Mouse (Mus musculus): Measurements from ENCODE around the gene Cdh23. TPM values are rescaled to one million over a fixed set of nuclear protein-coding genes. Genes with fewer than 3 reads are reported as not detected.
A peak's percentile ranks its signal among the peaks of the same experiment; 100 is the strongest.

Cdh23 gene
- polyA plus RNA-seq, 1 experiment: 2.1 TPM

GRCm38 (mm10) chr10:60285676-60286372 is 410.5 kb downstream of the Cdh23 start:
- DNase-seq (ENCODE audit: low read depth): no peak

GRCm38 (mm10) chr10:60285183-60285582 is 411.1 kb downstream of the Cdh23 start:
- no peak for DNase-seq (ENCODE audit: low read depth)

GRCm38 (mm10) chr10:60284676-60285111 is 411.6 kb downstream of the Cdh23 start:
- no peak for DNase-seq (ENCODE audit: low read depth)

GRCm38 (mm10) chr10:60284248-60284647 is 412.0 kb downstream of the Cdh23 start:
- DNase-seq (ENCODE audit: low read depth): no peak

- peak; percentile 97 for DNase-seq (ENCODE audit: low read depth)
These were observed 413.9 kb downstream of the Cdh23 start for GRCm38 (mm10) chr10:60282116-60283014.

GRCm38 (mm10) chr10:60281571-60282050 is 414.7 kb downstream of the Cdh23 start:
- DNase-seq (ENCODE audit: low read depth): peak; percentile 97

GRCm38 (mm10) chr10:60280353-60280752 is 415.9 kb downstream of the Cdh23 start:
- no peak for DNase-seq (ENCODE audit: low read depth)

GRCm38 (mm10) chr10:60279941-60280301 is 416.4 kb downstream of the Cdh23 start:
- DNase-seq (ENCODE audit: low read depth): peak; percentile 90

- DNase-seq (ENCODE audit: low read depth): peak; percentile 66
These were observed 416.9 kb downstream of the Cdh23 start for GRCm38 (mm10) chr10:60279290-60279940.

GRCm38 (mm10) chr10:60278786-60279185 is 417.5 kb downstream of the Cdh23 start:
- DNase-seq (ENCODE audit: low read depth): no peak

- no peak for DNase-seq (ENCODE audit: low read depth)
These were observed 418.3 kb downstream of the Cdh23 start for GRCm38 (mm10) chr10:60278006-60278399.

- DNase-seq (ENCODE audit: low read depth): no peak
These were observed 418.9 kb downstream of the Cdh23 start, which contains the start of gene Psap for GRCm38 (mm10) chr10:60277207-60278005. Psap (plus strand) TSS chr10:60277627.

GRCm38 (mm10) chr10:60273382-60273781 is 422.9 kb downstream of the Cdh23 start:
- no peak for DNase-seq (ENCODE audit: low read depth)

- no peak for DNase-seq (ENCODE audit: low read depth)
These were observed 424.0 kb downstream of the Cdh23 start for GRCm38 (mm10) chr10:60272241-60272640.

GRCm38 (mm10) chr10:60271015-60271414 is 425.3 kb downstream of the Cdh23 start:
- DNase-seq (ENCODE audit: low read depth): no peak

- DNase-seq (ENCODE audit: low read depth): no peak
These were observed 426.9 kb downstream of the Cdh23 start for GRCm38 (mm10) chr10:60269141-60270064.

GRCm38 (mm10) chr10:60268738-60269137 is 427.6 kb downstream of the Cdh23 start:
- DNase-seq (ENCODE audit: low read depth): no peak

GRCm38 (mm10) chr10:60266842-60267401 is 429.4 kb downstream of the Cdh23 start:
- DNase-seq (ENCODE audit: low read depth): no peak

- DNase-seq (ENCODE audit: low read depth): no peak
These were observed 431.0 kb downstream of the Cdh23 start for GRCm38 (mm10) chr10:60265252-60265651.

GRCm38 (mm10) chr10:60263351-60263750 is 432.9 kb downstream of the Cdh23 start:
- no peak for DNase-seq (ENCODE audit: low read depth)

Measured in gonadal fat pad, adult 2 months (tissue).